Mouse (Mus musculus) forebrain, embryonic 14.5 days (tissue): ENCODE results near the gene Klhl2. TPM values are rescaled to one million over a fixed set of nuclear protein-coding genes. Genes with fewer than 3 reads are reported as not detected.

ENCODE experiments used
- ATAC-seq: fragments of 200-750 bp; cut with Nextera tagmentation; 2 replicates; pipeline ENCODE4 v1.8.0; 2017; ENCODE audit warnings: mild to moderate bottlenecking, moderate library complexity
- DNase-seq: peaks from one replicate; pipeline ENCODE4 v3.0.0-alpha.2; 2015; ENCODE audit warnings: low spot score
- H3K27ac ChIP-seq: fragments of 300-500 bp; sonication (generic); 2 replicates; pipeline ENCODE4 v1.5.1; 2014; ENCODE audit warnings: low read depth, mild to moderate bottlenecking, control low read depth, low read length, moderate library complexity
- H3K27me3 ChIP-seq: fragments of 300-500 bp; sonication (generic); replicated peaks from 2 replicates; pipeline ENCODE4 v1.6.1; 2014; ENCODE audit warnings: low read length, control low read depth, mixed read lengths; ENCODE audit not compliant: control insufficient read depth, insufficient read depth
- H3K36me3 ChIP-seq: fragments of 300-500 bp; sonication (generic); 2 replicates; pipeline ENCODE4 v1.6.1; 2014; ENCODE audit warnings: low read length, control low read depth; ENCODE audit not compliant: control insufficient read depth, insufficient read depth
- H3K4me1 ChIP-seq: fragments of 300-500 bp; sonication (generic); 2 replicates; pipeline ENCODE4 v1.6.1; 2014; ENCODE audit warnings: antibody characterized with exemption, low read length, control low read depth; ENCODE audit not compliant: control insufficient read depth, insufficient read depth
- H3K4me2 ChIP-seq: fragments of 300-500 bp; sonication (generic); 2 replicates; pipeline ENCODE4 v1.6.1; 2014; ENCODE audit warnings: mild to moderate bottlenecking, control low read depth, low read length
- H3K4me3 ChIP-seq: fragments of 300-500 bp; sonication (generic); 2 replicates; pipeline ENCODE4 v1.5.1; 2014; ENCODE audit warnings: low read depth, low read length, control low read depth
- H3K9ac ChIP-seq: fragments of 300-500 bp; sonication (generic); 2 replicates; pipeline ENCODE4 v1.6.1; 2014; ENCODE audit warnings: mild to moderate bottlenecking, low read length, control low read depth, moderate library complexity
- H3K9me3 ChIP-seq: fragments of 300-500 bp; sonication (generic); replicated peaks from 2 replicates; pipeline ENCODE4 v1.6.1; 2016; ENCODE audit warnings: low read length, control low read depth, mixed read lengths; ENCODE audit not compliant: control insufficient read depth
- WGBS: fragments of 180-500 bp; shearing (Covaris S2); extraction: QIAGEN DNeasy Blood & Tissue Kit; methylation state at CpG from one replicate; pipeline ENCODE4 v1.1.7; 2014; 5-methylcytosine and 5-hydroxymethylcytosine counted together
- polyA plus RNA-seq: library from polyadenylated mRNA; unstranded; fragments of >200 nt; fragmentation: Nextera tagmentation; extraction: Ambion mirVana; gene quantifications from 2 replicates; pipeline ENCODE4 v1.2.1, GENCODE M21; 2014

The Klhl2 gene
- polyA plus RNA-seq, 1 experiment from 2014 or later, result 16.3 TPM

- H3K4me1 ChIP-seq, result peaks cover 8% of the 10 kb centered on the region; the same call in 1 of the 2 replicates
- 16% methylated on average over 27 of the region's 27 CpGs for WGBS
- no peaks in the 10 kb centered on the region for H3K27me3 ChIP-seq
- H3K27ac ChIP-seq, result 0 out of 2 replicates have a peak overlapping the region, but pooled peaks have one; percentile 35
- H3K9ac ChIP-seq, result peak overlapping the region; percentile 35; the same call in 1 of the 2 replicates
- DNase-seq (peak; percentile 60), ATAC-seq (peak; percentile 64; the same call in 1 of the 2 replicates)
- H3K36me3 ChIP-seq, result peaks cover 12% of the 10 kb centered on the region; the same call in 1 of the 2 replicates
- H3K4me2 ChIP-seq, result peak overlapping the region; percentile 35
- no peaks in the 10 kb centered on the region for H3K9me3 ChIP-seq
- H3K4me3 ChIP-seq, result no peak overlapping the region
These were observed 15.5 kb downstream of the Klhl2 start for GRCm38 (mm10) chr8:64834071-64834877.

- H3K4me3 ChIP-seq, result no peak overlapping the region
- ATAC-seq (no peak), DNase-seq (no peak)
- H3K9ac ChIP-seq, result no peak overlapping the region
- no peaks in the 10 kb centered on the region for H3K9me3 ChIP-seq
- H3K27ac ChIP-seq, result no peak overlapping the region
- peaks cover 8% of the 10 kb centered on the region; the same call in 1 of the 2 replicates for H3K4me1 ChIP-seq
- no peaks in the 10 kb centered on the region for H3K27me3 ChIP-seq
- WGBS, result 60% methylated on average over 13 of the region's 13 CpGs
- H3K4me2 ChIP-seq, result no peak overlapping the region
- H3K36me3 ChIP-seq, result peaks cover 20% of the 10 kb centered on the region; the same call in 1 of the 2 replicates
These were observed 17.2 kb downstream of the Klhl2 start for GRCm38 (mm10) chr8:64832581-64833135.

- no peak for DNase-seq
- 58% methylated on average over 3 of the region's 3 CpGs for WGBS
These were observed 18.2 kb downstream of the Klhl2 start for GRCm38 (mm10) chr8:64831656-64832055.

GRCm38 (mm10) chr8:64829921-64830320 is 19.9 kb downstream of the Klhl2 start:
- DNase-seq (no peak), ATAC-seq (no peak)
- H3K4me1 ChIP-seq, result peaks cover 7% of the 10 kb centered on the region; the same call in 1 of the 2 replicates
- no peak overlapping the region for H3K4me3 ChIP-seq
- H3K9me3 ChIP-seq, result no peaks in the 10 kb centered on the region
- WGBS, result 95% methylated on average over 3 of the region's 3 CpGs
- H3K27me3 ChIP-seq, result no peaks in the 10 kb centered on the region
- H3K9ac ChIP-seq, result no peak overlapping the region
- H3K27ac ChIP-seq, result no peak overlapping the region
- peaks cover 20% of the 10 kb centered on the region; the same call in 1 of the 2 replicates for H3K36me3 ChIP-seq
- H3K4me2 ChIP-seq, result no peak overlapping the region

More at GRCm38 (mm10) chr8:64831656-64832055, 18.2 kb downstream of the Klhl2 start:
- Histone ChIP-seq H3K9ac (no peak overlapping the region), H3K4me3 (no peak overlapping the region), H3K36me3 (peaks cover 20% of the 10 kb centered on the region; the same call in 1 of the 2 replicates), H3K9me3 (no peaks in the 10 kb centered on the region), H3K4me1 (peaks cover 8% of the 10 kb centered on the region; the same call in 1 of the 2 replicates), H3K4me2 (no peak overlapping the region), H3K27me3 (no peaks in the 10 kb centered on the region), H3K27ac (no peak overlapping the region)
- no peak for ATAC-seq

- no peak overlapping the region for H3K27ac ChIP-seq
- peaks cover 4% of the 10 kb centered on the region; the same call in 1 of the 2 replicates for H3K4me1 ChIP-seq
- H3K9me3 ChIP-seq, result no peaks in the 10 kb centered on the region
- DNase-seq, result no peak
- H3K36me3 ChIP-seq, result peaks cover 20% of the 10 kb centered on the region; the same call in 1 of the 2 replicates
- no peak overlapping the region for H3K4me3 ChIP-seq
- H3K4me2 ChIP-seq, result no peak overlapping the region
- no peak overlapping the region for H3K9ac ChIP-seq
- no peak for ATAC-seq
- H3K27me3 ChIP-seq, result no peaks in the 10 kb centered on the region
- 94% methylated on average over 9 of the region's 9 CpGs for WGBS
These were observed 20.4 kb downstream of the Klhl2 start for GRCm38 (mm10) chr8:64829391-64829790.

GRCm38 (mm10) chr8:64828466-64828865 is 21.4 kb downstream of the Klhl2 start:
- DNase-seq (no peak), ATAC-seq (no peak)
- no peak overlapping the region for H3K4me2 ChIP-seq
- no peak overlapping the region for H3K4me3 ChIP-seq
- H3K36me3 ChIP-seq, result peaks cover 24% of the 10 kb centered on the region; the same call in 1 of the 2 replicates
- H3K4me1 ChIP-seq, result no peaks in the 10 kb centered on the region
- H3K27ac ChIP-seq, result no peak overlapping the region
- H3K9ac ChIP-seq, result no peak overlapping the region
- no peaks in the 10 kb centered on the region for H3K9me3 ChIP-seq
- H3K27me3 ChIP-seq, result no peaks in the 10 kb centered on the region
- WGBS, result 91% methylated on average over 15 of the region's 15 CpGs

GRCm38 (mm10) chr8:64827356-64827755 is 22.5 kb downstream of the Klhl2 start:
- no peak overlapping the region for H3K4me3 ChIP-seq
- no peak overlapping the region for H3K9ac ChIP-seq
- no peaks in the 10 kb centered on the region for H3K9me3 ChIP-seq
- no peaks in the 10 kb centered on the region for H3K27me3 ChIP-seq
- DNase-seq, result no peak
- H3K4me1 ChIP-seq, result no peaks in the 10 kb centered on the region
- H3K4me2 ChIP-seq, result no peak overlapping the region
- no peak for ATAC-seq
- H3K36me3 ChIP-seq, result peaks cover 28% of the 10 kb centered on the region; the same call in 1 of the 2 replicates
- no peak overlapping the region for H3K27ac ChIP-seq
- WGBS, result 82% methylated on average over 10 of the region's 10 CpGs

- no peak overlapping the region for H3K9ac ChIP-seq
- H3K27ac ChIP-seq, result peak overlapping the region; percentile 39; the same call in 1 of the 2 replicates
- no peaks in the 10 kb centered on the region for H3K27me3 ChIP-seq
- ATAC-seq (no peak), DNase-seq (no peak)
- H3K36me3 ChIP-seq, result peaks cover 25% of the 10 kb centered on the region; the same call in 1 of the 2 replicates
- no peaks in the 10 kb centered on the region for H3K9me3 ChIP-seq
- 80% methylated on average over 8 of the region's 8 CpGs for WGBS
- no peak overlapping the region for H3K4me3 ChIP-seq
- H3K4me1 ChIP-seq, result no peaks in the 10 kb centered on the region
- H3K4me2 ChIP-seq, result no peak overlapping the region
These were observed 23.4 kb downstream of the Klhl2 start for GRCm38 (mm10) chr8:64826461-64826860.
